Mouse (Mus musculus) MEL (cell line): Measurements from ENCODE around the gene Gm37240. TPM values are rescaled to one million over a fixed set of nuclear protein-coding genes. Genes with fewer than 3 reads are reported as not detected.

Experiments used
- DNase-seq: peaks from one replicate; pipeline ENCODE4 v3.0.0; 2011; ENCODE audit warnings: low read depth, low spot score
- H3K27ac ChIP-seq: 2 replicates; pipeline ENCODE4 v1.5.1; 2012; ENCODE audit warnings: low read depth, mild to moderate bottlenecking, control low read depth, low read length, moderate library complexity; ENCODE audit not compliant: control insufficient read depth
- H3K27me3 ChIP-seq, 2 experiments: fragments of 150-350 bp in 1 of 2; sonication (generic) in 1 of 2; 2 replicates each; pipeline ENCODE4 v1.6.1; 2012; ENCODE audit warnings: low read length in 2 of 2, mild to moderate bottlenecking in 2 of 2, improper control_type of control experiment in 1 of 2, moderate library complexity in 1 of 2; ENCODE audit not compliant: insufficient read depth in 2 of 2, control insufficient read depth in 1 of 2
- H3K36me3 ChIP-seq, 2 experiments: 2 replicates each; pipeline ENCODE4 v1.6.1; 2012 to 2014; ENCODE audit warnings: low read length in 2 of 2, improper control_type of control experiment in 1 of 2, inconsistent platforms in 1 of 2, mild to moderate bottlenecking in 1 of 2; ENCODE audit not compliant: insufficient read depth in 2 of 2, control insufficient read depth in 1 of 2
- H3K4me1 ChIP-seq, 2 experiments: fragments of 150-350 bp in 1 of 2; sonication (generic) in 1 of 2; 2 replicates each; pipeline ENCODE4 v1.6.1; 2012; ENCODE audit warnings: low read length in 2 of 2, improper control_type of control experiment in 1 of 2, mild to moderate bottlenecking in 1 of 2; ENCODE audit not compliant: insufficient read depth in 2 of 2, control insufficient read depth in 1 of 2
- H3K4me3 ChIP-seq, 2 experiments: fragments of 150-350 bp in 1 of 2; sonication (generic) in 1 of 2; 2 replicates each; pipeline ENCODE4 v1.5.1; 2012; ENCODE audit warnings: low read depth in 2 of 2, low read length in 2 of 2, mild to moderate bottlenecking in 2 of 2, moderate library complexity in 2 of 2, control low read depth in 1 of 2, improper control_type of control experiment in 1 of 2; ENCODE audit not compliant: control insufficient read depth in 1 of 2, insufficient read depth in 1 of 2
- H3K79me2 ChIP-seq: 2 replicates; pipeline ENCODE4 v1.6.1; 2012; ENCODE audit warnings: mild to moderate bottlenecking, low read length, moderate library complexity; ENCODE audit not compliant: control insufficient read depth, poor library complexity, insufficient read depth
- H3K9ac ChIP-seq: 2 replicates; pipeline ENCODE4 v1.6.1; 2012; ENCODE audit warnings: low read depth, mild to moderate bottlenecking, control low read depth, low read length, moderate library complexity; ENCODE audit not compliant: control insufficient read depth, poor library complexity, severe bottlenecking
- H3K9me3 ChIP-seq: fragments of 150-350 bp; sonication (generic); replicated peaks from 2 replicates; pipeline ENCODE4 v1.6.1; 2012; ENCODE audit warnings: mild to moderate bottlenecking, low read length, improper control_type of control experiment, moderate library complexity; ENCODE audit not compliant: insufficient read depth
- CTCF ChIP-seq, 3 experiments: IDR thresholded peaks in 2 of 3; conservative IDR thresholded peaks in 1 of 3; 2 replicates each; pipeline ENCODE4 v1.5.1; 2011 to 2012; ENCODE audit warnings: low read length in 3 of 3, low read depth in 2 of 3, mild to moderate bottlenecking in 2 of 3, improper control_type of control experiment in 1 of 3, inconsistent platforms in 1 of 3, mixed read lengths in 1 of 3, moderate library complexity in 1 of 3; ENCODE audit not compliant: control insufficient read depth in 1 of 3, insufficient read depth in 1 of 3, poor library complexity in 1 of 3, severe bottlenecking in 1 of 3
- EP300 ChIP-seq, 2 experiments: IDR thresholded peaks; 2 replicates each; pipeline ENCODE4 v1.6.1; 2011; ENCODE audit warnings: improper control_type of control experiment in 2 of 2, low read length in 2 of 2, low read depth in 1 of 2, mild to moderate bottlenecking in 1 of 2
- ETS1 ChIP-seq: IDR thresholded peaks from 2 replicates; pipeline ENCODE4 v1.6.1; 2012; ENCODE audit warnings: low read depth, mild to moderate bottlenecking, inconsistent platforms, low read length, improper control_type of control experiment, moderate library complexity
- GATA1 ChIP-seq: IDR thresholded peaks from 2 replicates; pipeline ENCODE4 v1.6.1; 2011; ENCODE audit warnings: low read depth, low read length, improper control_type of control experiment
- HCFC1 ChIP-seq: IDR thresholded peaks from 2 replicates; pipeline ENCODE4 v1.6.1; 2012; ENCODE audit warnings: low read depth, mild to moderate bottlenecking, inconsistent platforms, low read length, improper control_type of control experiment, moderate library complexity
- KAT2A ChIP-seq: conservative IDR thresholded peaks from 2 replicates; pipeline ENCODE4 v1.6.1; 2012; ENCODE audit warnings: low read depth, low read length, improper control_type of control experiment, inconsistent platforms
- MAFK ChIP-seq: IDR thresholded peaks from 2 replicates; pipeline ENCODE4 v1.6.1; 2011; ENCODE audit warnings: low read depth, mild to moderate bottlenecking, low read length, improper control_type of control experiment, borderline replicate concordance
- MYC ChIP-seq: IDR thresholded peaks from 2 replicates; pipeline ENCODE4 v1.6.1; 2011; ENCODE audit warnings: low read depth, mild to moderate bottlenecking, low read length, improper control_type of control experiment, moderate library complexity
- POLR2AphosphoS5 ChIP-seq: IDR thresholded peaks from 2 replicates; pipeline ENCODE4 v1.6.1; 2012; ENCODE audit warnings: low read depth, borderline replicate concordance, mild to moderate bottlenecking, inconsistent platforms, low read length, moderate library complexity, mixed read lengths
- RCOR1 ChIP-seq: IDR thresholded peaks from 2 replicates; pipeline ENCODE4 v1.6.1; 2012; ENCODE audit warnings: low read depth, mild to moderate bottlenecking, inconsistent platforms, low read length, improper control_type of control experiment
- SMC3 ChIP-seq: IDR thresholded peaks from 2 replicates; pipeline ENCODE4 v1.6.1; 2011; ENCODE audit warnings: low read depth, low read length, improper control_type of control experiment
- TAL1 ChIP-seq: IDR thresholded peaks from 2 replicates; pipeline ENCODE4 v1.6.1; 2012; ENCODE audit warnings: mild to moderate bottlenecking, inconsistent platforms, low read length, moderate library complexity, mixed read lengths
- UBTF ChIP-seq: IDR thresholded peaks from 2 replicates; pipeline ENCODE4 v1.6.1; 2012; ENCODE audit warnings: low read depth, mild to moderate bottlenecking, inconsistent platforms, low read length, improper control_type of control experiment, moderate library complexity, borderline replicate concordance; ENCODE audit not compliant: insufficient read depth
- USF1 ChIP-seq: IDR thresholded peaks from 2 replicates; pipeline ENCODE4 v1.6.1; 2014; ENCODE audit warnings: low read depth, mild to moderate bottlenecking, inconsistent platforms, low read length, improper control_type of control experiment, moderate library complexity
- USF2 ChIP-seq, 2 experiments: IDR thresholded peaks; 2 replicates each; pipeline ENCODE4 v1.6.1; 2011 to 2012; ENCODE audit warnings: improper control_type of control experiment in 2 of 2, low read length in 2 of 2, borderline replicate concordance in 1 of 2, inconsistent platforms in 1 of 2, low read depth in 1 of 2, mild to moderate bottlenecking in 1 of 2; ENCODE audit not compliant: insufficient read depth in 1 of 2
- ZKSCAN1 ChIP-seq: IDR thresholded peaks from 2 replicates; pipeline ENCODE4 v1.6.1; 2012; ENCODE audit warnings: low read depth, mild to moderate bottlenecking, inconsistent platforms, low read length, improper control_type of control experiment, moderate library complexity
- ZNF384 ChIP-seq: IDR thresholded peaks from 2 replicates; pipeline ENCODE4 v1.6.1; 2012; ENCODE audit warnings: low read depth, mild to moderate bottlenecking, inconsistent platforms, low read length, improper control_type of control experiment
- polyA plus RNA-seq, 2 experiments: library from polyadenylated mRNA; stranded (reverse) in 1 of 2; unstranded in 1 of 2; fragments of >175 nt in 1 of 2; fragments of >200 nt in 1 of 2; gene quantifications; 2 replicates each; pipeline versions ENCODE4 v1.2.1 to v1.2.4; 2012; ENCODE audit warnings: low replicate concordance in 2 of 2, low read depth in 1 of 2; ENCODE audit not compliant: insufficient read length in 2 of 2, insufficient read depth in 1 of 2, missing spikeins in 1 of 2
- total RNA-seq: library from RNA; depleted of rRNA; stranded (reverse); fragments of 300-350 nt; gene quantifications from 2 replicates; pipeline ENCODE4 v1.2.3, GENCODE M21; 2012

The Gm37240 gene
- total and polyA plus RNA-seq, 3 experiments: 0.04 TPM; not detected in 2

DNA sequence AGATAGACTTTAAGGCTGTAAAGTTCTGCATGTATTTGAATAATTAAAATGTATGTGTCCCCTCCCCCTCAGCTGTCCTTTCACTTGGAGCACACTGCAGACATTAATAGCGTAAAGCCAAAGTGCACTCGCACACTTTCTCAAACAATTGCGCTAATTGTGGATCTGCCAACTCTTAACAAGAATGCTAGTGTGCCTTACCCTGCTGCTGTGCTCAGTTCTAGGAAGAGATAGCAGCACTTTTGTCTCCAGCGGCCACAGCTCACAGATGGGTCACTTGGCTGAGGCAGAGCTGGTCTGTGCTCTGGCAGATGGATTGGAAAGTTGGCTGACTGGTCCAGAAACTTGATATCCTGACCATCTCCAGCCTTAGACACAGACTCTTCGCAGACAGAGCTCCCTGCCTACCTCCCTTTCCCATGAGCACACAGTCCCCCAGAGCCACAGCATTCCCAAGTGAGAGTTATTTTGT is 40.9 kb upstream of the Gm37240 start:
- no peaks in the 10 kb centered on the region for H3K9me3 ChIP-seq
- H3K4me3 ChIP-seq: no peak overlapping the region
- H3K79me2 ChIP-seq: no peaks in the 10 kb centered on the region
- no peaks in the 10 kb centered on the region for H3K36me3 ChIP-seq
- TF ChIP-seq HCFC1: no peak
- TF ChIP-seq USF1: no peak
- TF ChIP-seq ZNF384: no peak
- no peak for TF ChIP-seq GATA1
- TF ChIP-seq SMC3: no peak
- no peaks in the 10 kb centered on the region for H3K27me3 ChIP-seq
- H3K9ac ChIP-seq: no peak overlapping the region
- no peak for DNase-seq
- no peak overlapping the region for H3K27ac ChIP-seq
- no peaks in the 10 kb centered on the region for H3K4me1 ChIP-seq

DNA sequence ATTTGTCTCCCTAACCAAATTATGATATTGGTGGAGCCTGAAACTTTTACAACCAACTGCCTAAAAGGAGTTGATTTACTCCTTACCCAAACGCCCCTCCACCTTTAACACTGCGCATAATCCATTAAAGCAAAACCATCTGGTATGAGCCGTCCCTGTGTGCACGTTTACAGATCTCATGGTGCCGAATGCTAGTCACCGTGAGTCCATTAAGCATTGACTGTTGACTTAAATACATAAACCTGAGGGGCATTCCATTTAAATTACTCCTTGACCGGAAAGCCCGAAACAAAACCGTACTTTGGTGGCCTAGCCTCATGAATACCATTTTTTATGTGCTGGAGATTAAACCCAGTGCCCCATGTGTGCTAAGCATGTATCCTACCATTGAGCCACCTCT is 40.0 kb upstream of the Gm37240 start:
- no peaks in the 10 kb centered on the region for H3K27me3 ChIP-seq
- no peak overlapping the region for H3K9ac ChIP-seq
- H3K27ac ChIP-seq: no peak overlapping the region
- H3K36me3 ChIP-seq: no peaks in the 10 kb centered on the region
- H3K9me3 ChIP-seq: no peaks in the 10 kb centered on the region
- H3K4me3 ChIP-seq: no peak overlapping the region
- no peaks in the 10 kb centered on the region for H3K4me1 ChIP-seq
- no peak for DNase-seq
- H3K79me2 ChIP-seq: no peaks in the 10 kb centered on the region
- TF ChIP-seq USF2 (IDR thresholded peaks at IDR 0.05; ENCODE audit: borderline replicate concordance in 1 of 2, insufficient read depth in 1 of 2, low read depth in 1 of 2, low read length in 2 of 2): no peak
- TF ChIP-seq ZKSCAN1: no peak
- no peak for TF ChIP-seq ETS1
- no peak for TF ChIP-seq POLR2AphosphoS5
- no peak for TF ChIP-seq TAL1
- TF ChIP-seq UBTF: no peak
- no peak for TF ChIP-seq MYC
- TF ChIP-seq GATA1: no peak
- TF ChIP-seq MAFK: no peak
- TF ChIP-seq CTCF (IDR thresholded peaks at IDR 0.05 in 2 of 3, conservative IDR thresholded peaks at IDR 0.05 in 1 of 3; ENCODE audit: control insufficient read depth in 1 of 3, insufficient read depth in 1 of 3, low read depth in 2 of 3, low read length in 3 of 3, poor library complexity in 1 of 3, severe bottlenecking in 1 of 3): no peak
- no peak for TF ChIP-seq KAT2A
- TF ChIP-seq USF1: no peak
- TF ChIP-seq EP300 (IDR thresholded peaks at IDR 0.05; ENCODE audit: low read depth in 1 of 2, low read length in 2 of 2): no peak
- no peak for TF ChIP-seq ZNF384
- TF ChIP-seq RCOR1: no peak
